Mouse (Mus musculus): ENCODE measurements around the gene Ppp6r3.

- TF ChIP-seq CTCF (IDR thresholded peaks at IDR 0.05; ENCODE audit: low read depth, low read length), result no peak
- TF ChIP-seq POLR2A (IDR thresholded peaks at IDR 0.05; ENCODE audit: insufficient read depth, low read length), result no peak
- TF ChIP-seq EP300 (IDR thresholded peaks at IDR 0.05; ENCODE audit: insufficient read depth, low read depth, low read length), result no peak
These were observed 23.9 kb downstream of the Ppp6r3 start for GRCm38 (mm10) chr19:3551573-3552159.

Measured in ES-Bruce4 (cell line).